Mouse (Mus musculus): ENCODE data around the gene Tmem239. TPM values are rescaled to one million over a fixed set of nuclear protein-coding genes. Genes with fewer than 3 reads are reported as not detected.
A peak's percentile ranks its signal among the peaks of the same experiment; 100 is the strongest.

Tmem239 gene
- polyA plus RNA-seq, 1 experiment from 2014 or later, result 0.38 TPM

- H3K36me3 ChIP-seq, result peaks cover 73% of the 10 kb centered on the region
Measured at GRCm38 (mm10) chr2:130439840-130440480, 33.7 kb downstream of the Tmem239 start.

DNA sequence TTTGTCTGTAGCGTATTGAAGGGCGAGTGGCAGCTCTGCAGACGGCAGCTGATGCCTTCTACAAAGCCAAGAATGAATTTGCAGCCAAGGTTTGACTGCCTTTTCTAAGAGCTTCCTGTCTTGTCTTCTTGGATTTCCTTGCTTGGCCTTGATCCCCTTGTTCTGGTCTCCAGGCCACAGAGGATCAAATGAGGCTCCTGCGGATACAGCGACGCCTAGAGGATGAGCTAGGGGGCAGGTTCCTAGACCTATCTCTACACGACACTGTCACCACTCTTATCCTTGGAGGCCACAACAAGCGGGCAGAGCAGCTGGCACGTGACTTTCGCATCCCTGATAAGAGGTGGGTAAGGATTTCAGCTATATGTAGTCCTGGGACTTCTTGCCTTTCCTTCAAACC, 35.9 kb downstream of the Tmem239 start:
- ATAC-seq (ENCODE audit: low FRiP score), result no peak
- Histone ChIP-seq H3K9ac (no peak overlapping the region), H3K36me3 (peaks cover 73% of the 10 kb centered on the region)

More at GRCm38 (mm10) chr2:130439840-130440480, 33.7 kb downstream of the Tmem239 start:
- H3K27me3 ChIP-seq, result no peaks in the 10 kb centered on the region
- no peak overlapping the region for H3K9ac ChIP-seq
- no peak overlapping the region for H3K27ac ChIP-seq
- H3K9me3 ChIP-seq, result no peaks in the 10 kb centered on the region
- ATAC-seq (ENCODE audit: low FRiP score), result no peak
- no peaks in the 10 kb centered on the region for H3K4me1 ChIP-seq (replicated peaks)
- 85% methylated on average over 4 of the region's 4 CpGs for WGBS
- no peak overlapping the region for H3K4me2 ChIP-seq
- no peak overlapping the region for H3K4me3 ChIP-seq

GRCm38 (mm10) chr2:130448449-130448848, 42.2 kb downstream of the Tmem239 start:
- H3K9me3 ChIP-seq, result no peaks in the 10 kb centered on the region
- no peak overlapping the region for H3K27ac ChIP-seq
- no peak overlapping the region for H3K9ac ChIP-seq
- H3K36me3 ChIP-seq, result peaks cover 11% of the 10 kb centered on the region
- H3K4me3 ChIP-seq, result no peak overlapping the region
- peaks cover 27% of the 10 kb centered on the region for H3K4me1 ChIP-seq (replicated peaks)
- ATAC-seq (ENCODE audit: low FRiP score), result no peak
- peaks cover 8% of the 10 kb centered on the region for H3K27me3 ChIP-seq
- H3K4me2 ChIP-seq, result no peak overlapping the region

More for the DNA sequence above, 35.9 kb downstream of the Tmem239 start:
- H3K4me1 ChIP-seq (replicated peaks), result no peaks in the 10 kb centered on the region
- no peaks in the 10 kb centered on the region for H3K27me3 ChIP-seq
- H3K9me3 ChIP-seq, result no peaks in the 10 kb centered on the region
- no peak overlapping the region for H3K4me3 ChIP-seq
- 87% methylated on average over 10 of the region's 10 CpGs for WGBS
- no peak overlapping the region for H3K4me2 ChIP-seq
- no peak overlapping the region for H3K27ac ChIP-seq

DNA sequence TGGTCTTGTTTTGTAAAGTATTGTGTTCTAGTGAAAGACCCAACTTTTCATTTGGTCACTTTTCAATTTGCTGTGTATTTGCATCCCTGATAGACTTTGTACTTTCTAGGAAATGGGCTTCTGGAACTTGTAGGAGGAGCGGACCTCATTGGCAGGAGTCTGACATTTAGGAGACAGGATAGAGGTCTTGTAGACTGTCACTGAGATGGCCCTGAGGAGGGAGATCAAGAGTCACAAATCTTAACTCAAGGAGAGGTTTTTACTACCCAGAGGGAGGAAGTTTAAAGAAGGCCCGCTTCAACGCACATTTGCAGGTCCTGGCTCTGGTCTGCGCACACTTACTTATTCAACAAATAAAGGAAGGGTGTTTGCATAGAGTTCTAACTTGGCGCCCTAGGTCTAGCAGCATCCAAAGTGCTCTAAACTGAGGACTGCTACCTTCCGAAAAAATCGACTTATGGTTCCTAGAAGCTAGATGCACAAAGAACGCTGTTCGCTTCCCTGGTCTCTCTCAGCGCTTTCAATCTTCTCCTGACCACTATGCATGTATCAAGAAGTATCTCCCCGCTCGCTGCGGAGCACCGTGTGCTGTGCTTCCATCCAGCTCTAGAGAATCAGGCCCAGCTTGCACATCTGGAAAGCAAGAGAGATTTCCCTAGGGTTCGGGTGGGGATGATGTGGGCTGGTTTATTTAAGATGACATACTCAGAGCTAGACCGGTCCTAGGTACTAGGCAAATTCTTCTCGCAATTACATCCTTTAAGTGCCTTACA, 42.9 kb downstream of the Tmem239 start:
- no peaks in the 10 kb centered on the region for H3K9me3 ChIP-seq
- peak overlapping the region; percentile 86 for H3K4me2 ChIP-seq
- peaks cover 8% of the 10 kb centered on the region for H3K27me3 ChIP-seq
- H3K9ac ChIP-seq, result peak overlapping the region; percentile 89
- peaks cover 27% of the 10 kb centered on the region for H3K4me1 ChIP-seq (replicated peaks)
- peak overlapping the region; percentile 80 for H3K4me3 ChIP-seq
- 0 out of 2 replicates have a peak overlapping the region, but pooled peaks have one; percentile 92 for H3K27ac ChIP-seq
- peak; percentile 37 for ATAC-seq (ENCODE audit: low FRiP score)
- peaks cover 4% of the 10 kb centered on the region for H3K36me3 ChIP-seq
- 9% methylated on average over 17 of the region's 17 CpGs for WGBS

DNA sequence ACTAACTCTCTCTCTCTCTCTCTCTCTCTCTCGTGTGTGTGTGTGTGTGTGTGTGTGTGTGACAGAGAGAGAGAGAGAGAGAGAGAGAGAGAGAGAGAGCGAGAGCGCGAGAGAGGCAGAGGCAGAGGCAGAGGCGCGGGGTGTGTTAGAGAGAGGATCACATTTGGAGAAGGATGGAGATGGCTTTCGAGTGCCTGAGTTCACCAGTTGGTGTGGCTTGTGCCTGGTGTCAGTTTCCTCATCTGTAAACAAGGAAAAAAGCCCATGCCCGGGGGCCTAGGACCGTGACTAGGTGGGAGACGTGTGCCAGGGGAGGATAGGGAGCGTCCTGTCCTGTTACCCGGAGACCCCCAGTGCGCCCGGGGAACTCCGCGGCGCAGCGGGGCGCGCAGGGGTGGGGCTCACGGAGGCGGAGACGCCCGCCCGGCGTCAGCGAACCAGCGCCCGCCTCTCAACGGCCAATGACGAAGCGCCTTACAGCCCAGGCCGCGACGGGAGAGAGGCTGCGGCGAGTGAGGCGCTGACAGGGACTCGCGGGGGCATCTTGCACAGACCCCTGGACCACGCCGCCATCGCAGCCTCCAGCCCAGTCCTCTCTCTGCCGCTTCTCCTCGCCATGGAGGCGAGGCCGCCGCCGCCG, 43.6 kb downstream of the Tmem239 start, which contains the start of gene Ptpra:
Ptpra (plus strand) TSS at position 485 of the 640 bp plus-strand sequence.
- peak; percentile 98 for ATAC-seq (ENCODE audit: low FRiP score)
- Histone ChIP-seq H3K4me1 (replicated peaks) (peaks cover 34% of the 10 kb centered on the region), H3K4me2 (peak within 1 kb of the TSS; percentile 86), H3K27me3 (peaks cover 8% of the 10 kb centered on the region), H3K36me3 (no peaks in the 10 kb centered on the region; the same call in 1 of the 2 replicates), H3K9me3 (no peaks in the 10 kb centered on the region), H3K4me3 (peak within 1 kb of the TSS; percentile 80), H3K27ac (peak within 1 kb of the TSS; percentile 92), H3K9ac (peak within 1 kb of the TSS; percentile 89)
- WGBS, result under 1% methylated on average over 45 of the region's 50 CpGs

DNA sequence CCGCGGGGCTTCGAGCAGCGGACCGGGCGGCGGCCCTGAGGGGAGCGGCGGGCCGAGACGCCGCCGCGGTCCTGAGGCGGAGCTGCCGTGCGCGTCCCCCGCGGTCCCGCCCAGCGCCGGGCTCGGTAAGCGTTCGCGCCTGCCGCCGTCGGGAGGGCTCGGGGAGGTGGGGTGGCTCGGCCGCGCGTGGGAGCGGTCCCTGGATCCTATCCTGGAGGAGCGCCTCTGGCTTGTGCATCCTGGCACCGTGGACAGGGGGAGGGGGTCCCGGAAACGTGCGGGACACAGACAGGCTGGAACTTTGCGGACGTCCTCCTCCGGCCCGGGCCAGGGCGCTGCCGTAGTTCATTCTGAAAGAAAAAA, 44.1 kb downstream of the Tmem239 start:
- Histone ChIP-seq H3K36me3 (no peaks in the 10 kb centered on the region; the same call in 1 of the 2 replicates), H3K27me3 (peaks cover 8% of the 10 kb centered on the region), H3K27ac (peak overlapping the region; percentile 92), H3K9ac (peak overlapping the region; percentile 89), H3K9me3 (no peaks in the 10 kb centered on the region), H3K4me2 (peak overlapping the region; percentile 86), H3K4me3 (peak overlapping the region; percentile 80), H3K4me1 (replicated peaks) (peaks cover 37% of the 10 kb centered on the region)
- ATAC-seq (ENCODE audit: low FRiP score), result peak; percentile 87
- WGBS, result 0% methylated on average over 43 of the region's 47 CpGs

DNA sequence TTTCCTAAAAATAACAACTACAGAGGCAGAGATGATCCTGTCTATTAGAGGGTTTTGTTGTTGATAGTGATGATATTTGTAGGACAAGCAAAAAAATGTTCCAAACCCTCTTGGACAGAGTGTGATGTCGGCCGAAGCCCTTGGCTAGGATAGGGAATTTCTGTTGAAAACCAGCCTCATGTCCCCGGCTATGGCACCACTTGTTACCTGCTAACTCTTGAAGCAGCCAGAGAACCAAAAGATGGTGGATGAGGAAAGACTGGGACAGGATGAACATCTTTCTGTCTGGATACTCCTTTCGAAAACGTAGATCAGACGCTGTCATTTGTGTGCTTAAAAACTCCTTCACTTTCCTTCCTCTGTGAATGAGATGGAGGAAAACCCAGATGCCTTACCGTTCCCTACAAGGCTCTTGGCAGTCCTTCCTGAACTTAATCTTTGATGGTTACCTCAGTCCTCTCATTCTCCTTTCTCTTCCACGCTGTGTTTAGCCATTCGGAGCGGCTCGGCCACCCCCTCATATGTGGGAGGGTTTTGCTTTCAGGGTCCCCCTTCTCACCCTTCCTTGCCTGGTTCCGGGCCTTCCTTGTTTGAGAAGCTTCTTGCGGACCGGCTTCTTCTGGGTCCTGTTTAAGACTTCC, 44.9 kb downstream of the Tmem239 start:
- H3K27ac ChIP-seq, result no peak overlapping the region
- peak overlapping the region; percentile 86 for H3K4me2 ChIP-seq
- peak overlapping the region; percentile 89 for H3K9ac ChIP-seq
- no peaks in the 10 kb centered on the region for H3K9me3 ChIP-seq
- no peaks in the 10 kb centered on the region for H3K36me3 ChIP-seq
- peak overlapping the region; percentile 80 for H3K4me3 ChIP-seq
- no peak for ATAC-seq (ENCODE audit: low FRiP score)
- H3K4me1 ChIP-seq (replicated peaks), result peaks cover 39% of the 10 kb centered on the region
- peaks cover 8% of the 10 kb centered on the region for H3K27me3 ChIP-seq
- 75% methylated on average over 14 of the region's 14 CpGs for WGBS

DNA sequence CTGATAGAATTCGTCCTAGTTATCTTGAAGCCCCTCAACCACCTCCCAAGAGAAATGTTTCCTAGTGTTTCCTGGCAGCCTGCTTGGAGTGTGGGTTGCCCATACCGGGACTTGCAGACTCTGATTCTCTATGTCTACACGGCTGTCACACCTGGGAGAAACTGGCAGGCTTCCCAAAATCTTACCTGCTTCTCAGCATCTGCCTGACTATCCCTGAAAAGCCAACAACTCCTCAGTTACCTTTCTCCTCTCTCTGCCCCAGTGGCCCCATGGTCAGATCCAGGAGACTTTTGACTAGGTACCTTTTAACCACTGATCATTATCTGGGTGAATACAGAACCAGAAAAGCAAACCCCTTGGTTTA, 45.4 kb downstream of the Tmem239 start:
- H3K4me1 ChIP-seq (replicated peaks), result peaks cover 41% of the 10 kb centered on the region
- no peak for ATAC-seq (ENCODE audit: low FRiP score)
- H3K27ac ChIP-seq, result no peak overlapping the region

GRCm38 (mm10) chr2:130452266-130452665, 46.0 kb downstream of the Tmem239 start:
- 64% methylated on average over 2 of the region's 2 CpGs for WGBS
- H3K36me3 ChIP-seq, result no peaks in the 10 kb centered on the region
- H3K27me3 ChIP-seq, result peaks cover 8% of the 10 kb centered on the region
- H3K27ac ChIP-seq, result no peak overlapping the region
- ATAC-seq (ENCODE audit: low FRiP score), result no peak
- peak overlapping the region; percentile 86; the same call in 1 of the 2 replicates for H3K4me2 ChIP-seq
- H3K9ac ChIP-seq, result peak overlapping the region; percentile 89; the same call in 1 of the 2 replicates
- peaks cover 41% of the 10 kb centered on the region for H3K4me1 ChIP-seq (replicated peaks)
- no peak overlapping the region for H3K4me3 ChIP-seq
- no peaks in the 10 kb centered on the region for H3K9me3 ChIP-seq

More for the DNA sequence above, 45.4 kb downstream of the Tmem239 start:
- H3K36me3 ChIP-seq, result no peaks in the 10 kb centered on the region
- no peaks in the 10 kb centered on the region for H3K9me3 ChIP-seq
- H3K27me3 ChIP-seq, result peaks cover 8% of the 10 kb centered on the region
- 76% methylated on average over 3 of the region's 3 CpGs for WGBS
- H3K4me3 ChIP-seq, result peak overlapping the region; percentile 80
- peak overlapping the region; percentile 86 for H3K4me2 ChIP-seq
- peak overlapping the region; percentile 89 for H3K9ac ChIP-seq

GRCm38 (mm10) chr2:130453421-130453820, 47.1 kb downstream of the Tmem239 start:
- H3K9ac ChIP-seq, result no peak overlapping the region
- no peak overlapping the region for H3K4me2 ChIP-seq
- no peaks in the 10 kb centered on the region for H3K36me3 ChIP-seq
- no peaks in the 10 kb centered on the region for H3K9me3 ChIP-seq
- no peak for ATAC-seq (ENCODE audit: low FRiP score)
- H3K4me3 ChIP-seq, result no peak overlapping the region
- peaks cover 41% of the 10 kb centered on the region for H3K4me1 ChIP-seq (replicated peaks)
- WGBS, result 69% methylated on average over 6 of the region's 6 CpGs
- H3K27ac ChIP-seq, result no peak overlapping the region
- peaks cover 2% of the 10 kb centered on the region for H3K27me3 ChIP-seq

- H3K9me3 ChIP-seq, result no peaks in the 10 kb centered on the region
- no peaks in the 10 kb centered on the region for H3K36me3 ChIP-seq
- no peak overlapping the region for H3K4me2 ChIP-seq
- H3K9ac ChIP-seq, result no peak overlapping the region
- no peak overlapping the region for H3K27ac ChIP-seq
- 76% methylated on average over 6 of the region's 6 CpGs for WGBS
- H3K4me3 ChIP-seq, result no peak overlapping the region
- ATAC-seq (ENCODE audit: low FRiP score), result no peak
- peaks cover 33% of the 10 kb centered on the region for H3K4me1 ChIP-seq (replicated peaks)
- no peaks in the 10 kb centered on the region for H3K27me3 ChIP-seq
Measured at GRCm38 (mm10) chr2:130454748-130455370, 48.6 kb downstream of the Tmem239 start.
